Mouse (Mus musculus) hindbrain, embryonic 11.5 days (tissue): ENCODE data around the gene Trpm3. TPM values are rescaled to one million over a fixed set of nuclear protein-coding genes. Genes with fewer than 3 reads are reported as not detected.

ENCODE experiments used
- ATAC-seq: fragments of 200-750 bp; cut with Nextera tagmentation; 2 replicates; pipeline ENCODE4 v1.8.0; 2017; ENCODE audit warnings: mild to moderate bottlenecking, moderate TSS enrichment, moderate library complexity; ENCODE audit not compliant: low FRiP score
- DNase-seq: peaks from one replicate; pipeline ENCODE4 v3.0.0-alpha.2; 2015; ENCODE audit warnings: low spot score
- H3K27ac ChIP-seq: fragments of 300-500 bp; sonication (generic); 2 replicates; pipeline ENCODE4 v1.5.1; 2014; ENCODE audit warnings: mild to moderate bottlenecking, low read depth, low read length
- H3K27me3 ChIP-seq: fragments of 300-500 bp; sonication (generic); 2 replicates; pipeline ENCODE4 v1.6.1; 2014; ENCODE audit warnings: mild to moderate bottlenecking, low read length, moderate library complexity, mixed read lengths; ENCODE audit not compliant: control insufficient read depth, insufficient read depth
- H3K36me3 ChIP-seq: fragments of 300-500 bp; sonication (generic); 2 replicates; pipeline ENCODE4 v1.6.1; 2014; ENCODE audit warnings: mild to moderate bottlenecking, low read length, moderate library complexity, mixed read lengths; ENCODE audit not compliant: control insufficient read depth, insufficient read depth
- H3K4me1 ChIP-seq: fragments of 300-500 bp; sonication (generic); replicated peaks from 2 replicates; pipeline ENCODE4 v1.6.1; 2014; ENCODE audit warnings: low read length, mixed read lengths; ENCODE audit not compliant: control insufficient read depth, insufficient read depth
- H3K4me2 ChIP-seq: fragments of 300-500 bp; sonication (generic); replicated peaks from 2 replicates; pipeline ENCODE4 v1.6.1; 2014; ENCODE audit warnings: mild to moderate bottlenecking, low read depth, low read length
- H3K4me3 ChIP-seq: fragments of 300-500 bp; sonication (generic); 2 replicates; pipeline ENCODE4 v1.5.1; 2014; ENCODE audit warnings: low read depth, low read length
- H3K9ac ChIP-seq: fragments of 300-500 bp; sonication (generic); 2 replicates; pipeline ENCODE4 v1.6.1; 2014; ENCODE audit warnings: low read depth, low read length
- H3K9me3 ChIP-seq: fragments of 300-500 bp; sonication (generic); 2 replicates; pipeline ENCODE4 v1.6.1; 2016; ENCODE audit warnings: low read length; ENCODE audit not compliant: control insufficient read depth
- WGBS: fragments of 180-500 bp; shearing (Covaris S2); extraction: QIAGEN DNeasy Blood & Tissue Kit; methylation state at CpG from one replicate; pipeline ENCODE4 v1.1.7; 2014; 5-methylcytosine and 5-hydroxymethylcytosine counted together
- polyA plus RNA-seq: library from polyadenylated mRNA; unstranded; fragments of >200 nt; fragmentation: Nextera tagmentation; extraction: Ambion mirVana; gene quantifications from 2 replicates; pipeline ENCODE4 v1.2.1, GENCODE M21; 2014

Trpm3 gene
- polyA plus RNA-seq, 1 experiment from 2014 or later = 16.6 TPM

GRCm38 (mm10) chr19:22977508-22977907 is 838.7 kb downstream of the Trpm3 start:
- Histone ChIP-seq H3K36me3 (no peaks in the 10 kb centered on the region), H3K9ac (no peak overlapping the region), H3K27me3 (no peaks in the 10 kb centered on the region), H3K9me3 (no peaks in the 10 kb centered on the region), H3K27ac (no peak overlapping the region), H3K4me3 (no peak overlapping the region), H3K4me2 (no peak overlapping the region), H3K4me1 (no peaks in the 10 kb centered on the region)
- WGBS = 71% methylated on average over 5 of the region's 5 CpGs
- DNase-seq (no peak), ATAC-seq (no peak)

GRCm38 (mm10) chr19:22978763-22979162 is 839.9 kb downstream of the Trpm3 start:
- Histone ChIP-seq H3K9ac (no peak overlapping the region), H3K4me3 (no peak overlapping the region), H3K4me2 (no peak overlapping the region), H3K4me1 (no peaks in the 10 kb centered on the region), H3K36me3 (no peaks in the 10 kb centered on the region), H3K9me3 (no peaks in the 10 kb centered on the region), H3K27ac (no peak overlapping the region), H3K27me3 (no peaks in the 10 kb centered on the region)
- DNase-seq = no peak
- no peak for ATAC-seq
- WGBS = 97% methylated on average over 7 of the region's 7 CpGs

- WGBS = 79% methylated on average over 1 of the region's 1 CpGs
- Histone ChIP-seq H3K9ac (no peak overlapping the region), H3K27me3 (no peaks in the 10 kb centered on the region), H3K4me3 (no peak overlapping the region), H3K36me3 (no peaks in the 10 kb centered on the region), H3K4me2 (no peak overlapping the region), H3K27ac (no peak overlapping the region), H3K9me3 (no peaks in the 10 kb centered on the region), H3K4me1 (no peaks in the 10 kb centered on the region)
- ATAC-seq = no peak
- DNase-seq = no peak
Measured at GRCm38 (mm10) chr19:22979191-22979590, 840.3 kb downstream of the Trpm3 start.

DNA sequence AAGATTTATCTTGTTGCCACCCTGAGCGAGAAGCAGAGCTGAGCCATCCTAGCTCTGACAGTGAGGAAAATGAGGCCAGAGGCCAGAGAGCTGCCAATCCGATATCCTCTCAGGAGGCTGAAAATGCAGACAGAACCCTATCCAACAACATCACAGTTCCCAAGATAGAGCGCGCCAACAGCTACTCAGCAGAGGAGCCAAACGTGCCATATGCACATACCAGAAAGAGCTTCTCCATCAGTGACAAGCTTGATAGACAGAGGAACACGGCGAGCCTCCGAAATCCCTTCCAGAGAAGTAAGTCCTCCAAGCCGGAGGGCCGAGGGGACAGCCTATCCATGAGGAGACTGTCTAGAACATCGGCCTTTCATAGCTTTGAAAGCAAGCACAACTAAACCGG is 849.1 kb downstream of the Trpm3 start:
- no peak for DNase-seq
- Histone ChIP-seq H3K27me3 (no peaks in the 10 kb centered on the region), H3K4me1 (no peaks in the 10 kb centered on the region), H3K9ac (no peak overlapping the region), H3K27ac (no peak overlapping the region), H3K4me3 (no peak overlapping the region), H3K9me3 (no peaks in the 10 kb centered on the region), H3K36me3 (no peaks in the 10 kb centered on the region), H3K4me2 (no peak overlapping the region)
- ATAC-seq = no peak
- WGBS = 92% methylated on average over 12 of the region's 12 CpGs

GRCm38 (mm10) chr19:22993946-22994345 is 855.1 kb downstream of the Trpm3 start:
- Histone ChIP-seq H3K4me1 (no peaks in the 10 kb centered on the region), H3K27ac (no peak overlapping the region), H3K9me3 (no peaks in the 10 kb centered on the region), H3K36me3 (no peaks in the 10 kb centered on the region), H3K27me3 (no peaks in the 10 kb centered on the region), H3K4me3 (no peak overlapping the region), H3K4me2 (no peak overlapping the region), H3K9ac (no peak overlapping the region)
- WGBS = 76% methylated on average over 4 of the region's 4 CpGs
- no peak for ATAC-seq
- no peak for DNase-seq

DNA sequence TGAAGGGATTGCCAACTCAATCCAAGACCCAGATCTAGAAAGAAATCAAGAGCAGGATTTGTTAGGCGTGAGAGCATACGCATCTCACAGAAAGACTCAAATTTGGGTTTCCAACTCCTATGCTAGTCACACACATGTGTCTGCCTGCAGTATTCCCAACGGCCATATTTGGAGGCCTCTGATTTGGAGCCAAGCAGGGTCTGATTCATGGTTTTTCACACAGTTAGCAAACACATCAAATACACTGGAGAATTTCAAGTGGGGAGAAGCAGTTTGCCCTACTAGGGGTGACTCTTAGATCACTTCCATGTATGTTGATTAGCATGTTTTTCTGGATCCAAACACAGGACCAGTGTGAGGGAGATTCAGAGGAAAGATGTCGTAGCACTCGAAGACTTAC is 855.7 kb downstream of the Trpm3 start:
- no peaks in the 10 kb centered on the region for H3K9me3 ChIP-seq
- no peaks in the 10 kb centered on the region for H3K36me3 ChIP-seq
- no peaks in the 10 kb centered on the region for H3K4me1 ChIP-seq
- ATAC-seq = no peak
- H3K9ac ChIP-seq = no peak overlapping the region
- H3K4me3 ChIP-seq = no peak overlapping the region
- no peak overlapping the region for H3K4me2 ChIP-seq
- no peaks in the 10 kb centered on the region for H3K27me3 ChIP-seq
- 90% methylated on average over 5 of the region's 5 CpGs for WGBS
- DNase-seq = no peak
- H3K27ac ChIP-seq = no peak overlapping the region

GRCm38 (mm10) chr19:23000293-23000692 is 861.4 kb downstream of the Trpm3 start:
- Histone ChIP-seq H3K9ac (no peak overlapping the region), H3K27ac (no peak overlapping the region), H3K4me3 (no peak overlapping the region), H3K4me1 (no peaks in the 10 kb centered on the region), H3K36me3 (no peaks in the 10 kb centered on the region), H3K9me3 (no peaks in the 10 kb centered on the region), H3K27me3 (no peaks in the 10 kb centered on the region), H3K4me2 (no peak overlapping the region)
- ATAC-seq (no peak), DNase-seq (no peak)
- 87% methylated on average over 1 of the region's 1 CpGs for WGBS

- no peak for DNase-seq
- WGBS = 48% methylated on average over 8 of the region's 8 CpGs
- H3K4me2 ChIP-seq = no peak overlapping the region
- H3K9me3 ChIP-seq = no peaks in the 10 kb centered on the region
- H3K4me1 ChIP-seq = no peaks in the 10 kb centered on the region
- no peak overlapping the region for H3K9ac ChIP-seq
- no peak overlapping the region for H3K4me3 ChIP-seq
- H3K27ac ChIP-seq = no peak overlapping the region
- no peaks in the 10 kb centered on the region for H3K36me3 ChIP-seq
- no peaks in the 10 kb centered on the region for H3K27me3 ChIP-seq
- ATAC-seq = no peak
Measured at GRCm38 (mm10) chr19:23003861-23004260, 865.0 kb downstream of the Trpm3 start.

DNA sequence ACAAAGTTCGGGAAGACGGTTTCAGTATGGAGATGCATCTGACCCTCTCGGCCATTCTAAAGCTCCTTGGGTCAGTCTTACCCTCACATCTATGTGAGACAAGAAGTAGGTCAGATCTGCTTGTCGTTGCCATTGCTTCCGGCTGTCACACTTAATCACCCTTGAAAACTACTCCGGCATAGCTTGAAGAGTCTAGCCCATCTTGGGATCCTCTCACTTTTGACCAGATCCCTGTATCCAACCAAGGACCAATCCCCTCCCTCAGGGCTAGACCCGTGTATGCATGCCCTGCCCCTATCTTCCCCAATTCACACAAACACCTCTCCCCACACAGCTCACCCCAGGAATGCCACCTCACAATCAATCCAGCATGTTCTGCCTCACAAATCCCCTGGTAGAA is 867.0 kb downstream of the Trpm3 start:
- ATAC-seq (no peak), DNase-seq (no peak)
- no peak overlapping the region for H3K4me2 ChIP-seq
- no peak overlapping the region for H3K9ac ChIP-seq
- H3K4me3 ChIP-seq = no peak overlapping the region
- no peak overlapping the region for H3K27ac ChIP-seq
- WGBS = 90% methylated on average over 7 of the region's 7 CpGs
- H3K4me1 ChIP-seq = no peaks in the 10 kb centered on the region
- no peaks in the 10 kb centered on the region for H3K27me3 ChIP-seq
- no peaks in the 10 kb centered on the region for H3K9me3 ChIP-seq
- no peaks in the 10 kb centered on the region for H3K36me3 ChIP-seq
